ENCODE assay signal across 27 mouse cellular contexts in the genomic region with DNA sequence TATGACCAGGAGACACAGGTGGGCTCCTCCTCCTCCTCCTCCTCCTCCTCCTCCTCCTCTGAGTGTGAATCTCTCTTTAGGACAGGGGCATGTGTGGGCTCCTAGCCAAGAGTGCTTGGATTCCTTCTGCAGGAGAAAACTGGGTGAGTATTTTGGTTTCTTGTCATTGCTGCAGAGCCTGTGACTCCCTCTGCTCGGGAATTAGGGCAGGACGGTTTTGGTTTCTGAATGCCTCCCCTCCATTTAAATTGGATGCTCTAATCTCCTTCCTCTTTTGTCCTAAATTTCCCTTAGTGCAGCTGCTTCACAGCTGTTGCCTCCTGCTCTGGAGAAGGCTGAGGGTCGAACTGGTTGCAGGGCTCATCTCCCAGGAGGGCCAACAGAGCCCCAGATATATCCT. TPM values are rescaled to one million over a fixed set of nuclear protein-coding genes. Genes with fewer than 3 reads are reported as not detected.
DNase-seq lines count a peak whose midpoint lies in the region; ATAC-seq lines count a peak whose summit lies in the region.
"Had no signal": no experiment of that assay in that cellular context is flagged by ENCODE, and none has a peak within 500 bp of the region (broad histone marks: within the 10 kb centered on the region; RNA-seq: fewer than 3 reads in every experiment).

No protein-coding gene starts in this region.

- 34% methylated on average over 3 of the region's 3 CpGs for WGBS in forebrain, embryonic 10.5 days
- 18% methylated on average over 3 of the region's 3 CpGs for WGBS in forebrain, embryonic 14.5 days
- 28% methylated on average over 3 of the region's 3 CpGs for WGBS in embryonic facial prominence, embryonic 14.5 days

- DNase-seq in forebrain, embryonic 10.5 days (ENCODE audit: extremely low spot score, low spot score), result no peak
- DNase-seq in forebrain, embryonic 14.5 days (ENCODE audit: low spot score), result no peak
- DNase-seq in retina, postnatal 1 day, result peak; percentile 30
- no peak for DNase-seq in retina, embryonic 14.5 days (ENCODE audit: low spot score)
- peak; percentile 32 for DNase-seq in embryonic facial prominence, embryonic 14.5 days (ENCODE audit: low spot score)
- DNase-seq in heart, postnatal 4 days, result no peak
- DNase-seq in gastrocnemius, postnatal 14 days, result no peak
- DNase-seq: adrenal gland, adult 2 months; adrenal gland, postnatal 36 days; cerebellum, adult 8-10 months; cerebellum, postnatal 25 days; kidney, postnatal 14 days; layer of hippocampus, adult 9-11 months; lung, adult 2 months; lung, postnatal 10 days; right cerebral cortex, postnatal 14 days had no signal

- no peak for ATAC-seq in forebrain, embryonic 14.5 days
- no peak for ATAC-seq in embryonic facial prominence, embryonic 14.5 days (ENCODE audit: low read depth)
- ATAC-seq: activated CD4-positive, CD25-positive, alpha-beta regulatory T cell, adult 4 months; forebrain, embryonic 13.5 days; intestine, postnatal 0 days; midbrain, embryonic 15.5 days had no signal

- no peak overlapping the region for H3K4me3 ChIP-seq in forebrain, embryonic 10.5 days
- no peak overlapping the region for H3K4me3 ChIP-seq in forebrain, embryonic 14.5 days (ENCODE audit: low read depth, low read length)
- no peak overlapping the region for H3K4me3 ChIP-seq in embryonic facial prominence, embryonic 14.5 days (ENCODE audit: low read depth, low read length)
- H3K4me3 ChIP-seq: erythroblast, embryonic 14.5 days; forebrain, embryonic 13.5 days; limb, embryonic 10.5 days; limb, embryonic 15.5 days; midbrain, embryonic 15.5 days had no signal

- intact Hi-C loops in gastrocnemius, postnatal 14 days (cut with DNase I; ENCODE audit: low total_unique reads), result no loop called here

- no peak overlapping the region for H3K9ac ChIP-seq in forebrain, embryonic 14.5 days (ENCODE audit: low read length)
- 0 out of 2 replicates have a peak overlapping the region, but pooled peaks have one; percentile 22 for H3K9ac ChIP-seq in embryonic facial prominence, embryonic 14.5 days (ENCODE audit: low read depth, low read length)
- H3K9ac ChIP-seq: forebrain, embryonic 13.5 days; hindbrain, embryonic 14.5 days; limb, embryonic 15.5 days; liver, embryonic 14.5 days; midbrain, embryonic 15.5 days had no signal

- peaks cover 35% of the 10 kb centered on the region for H3K4me1 ChIP-seq in forebrain, embryonic 10.5 days
- H3K4me1 ChIP-seq in forebrain, embryonic 14.5 days (ENCODE audit: control insufficient read depth, insufficient read depth, low read length), result peaks cover 13% of the 10 kb centered on the region
- H3K4me1 ChIP-seq in embryonic facial prominence, embryonic 14.5 days (ENCODE audit: control insufficient read depth, insufficient read depth, low read length), result peaks cover 16% of the 10 kb centered on the region

- H3K27me3 ChIP-seq in forebrain, embryonic 10.5 days (ENCODE audit: poor library complexity, severe bottlenecking), result peaks cover 6% of the 10 kb centered on the region; the same call in 1 of the 2 replicates
- no peaks in the 10 kb centered on the region for H3K27me3 ChIP-seq in forebrain, embryonic 14.5 days (replicated peaks; ENCODE audit: control insufficient read depth, insufficient read depth, low read length)
- H3K27me3 ChIP-seq in embryonic facial prominence, embryonic 14.5 days (replicated peaks; ENCODE audit: control insufficient read depth, insufficient read depth, low read length), result no peaks in the 10 kb centered on the region
- H3K27me3 ChIP-seq: CH12.LX; forebrain, embryonic 13.5 days; limb, embryonic 15.5 days; midbrain, embryonic 15.5 days had no signal

- H3K27ac ChIP-seq in forebrain, embryonic 10.5 days, result peak overlapping the region; percentile 45
- no peak overlapping the region for H3K27ac ChIP-seq in forebrain, embryonic 14.5 days (ENCODE audit: low read depth, low read length)
- 0 out of 2 replicates have a peak overlapping the region, but pooled peaks have one; percentile 21 for H3K27ac ChIP-seq in embryonic facial prominence, embryonic 14.5 days (replicated peaks; ENCODE audit: low read depth, low read length)
- H3K27ac ChIP-seq: forebrain, embryonic 13.5 days; hindbrain, embryonic 14.5 days; limb, embryonic 10.5 days; limb, embryonic 15.5 days; liver, embryonic 14.5 days; macrophage; midbrain, embryonic 15.5 days had no signal

- H3K4me2 ChIP-seq in forebrain, embryonic 14.5 days (ENCODE audit: low read length), result no peak overlapping the region
- no peak overlapping the region for H3K4me2 ChIP-seq in embryonic facial prominence, embryonic 14.5 days (ENCODE audit: low read depth, low read length)
- H3K4me2 ChIP-seq: forebrain, embryonic 13.5 days; hindbrain, embryonic 14.5 days; limb, embryonic 15.5 days; midbrain, embryonic 15.5 days had no signal

- H3K36me3 ChIP-seq in forebrain, embryonic 10.5 days (replicated peaks), result no peaks in the 10 kb centered on the region
- H3K36me3 ChIP-seq in forebrain, embryonic 14.5 days (ENCODE audit: control insufficient read depth, insufficient read depth, low read length), result no peaks in the 10 kb centered on the region
- H3K36me3 ChIP-seq in embryonic facial prominence, embryonic 14.5 days (ENCODE audit: control insufficient read depth, insufficient read depth, low read length), result no peaks in the 10 kb centered on the region
- H3K36me3 ChIP-seq: limb, embryonic 10.5 days; limb, embryonic 15.5 days; midbrain, embryonic 15.5 days had no signal

- H3K9me3 ChIP-seq in forebrain, embryonic 10.5 days, result no peaks in the 10 kb centered on the region
- no peaks in the 10 kb centered on the region for H3K9me3 ChIP-seq in forebrain, embryonic 14.5 days (replicated peaks; ENCODE audit: control insufficient read depth, low read length)
- no peaks in the 10 kb centered on the region for H3K9me3 ChIP-seq in embryonic facial prominence, embryonic 14.5 days (ENCODE audit: control insufficient read depth, low read length)
- H3K9me3 ChIP-seq: forebrain, embryonic 13.5 days; limb, embryonic 10.5 days; limb, embryonic 15.5 days; midbrain, embryonic 15.5 days had no signal

RNA-seq across cellular contexts. Expression of gene Nacc2, which starts 6.9 kb away (rescaled TPM):
- 4.9 and 5.8 TPM in 2 replicates for polyA plus RNA-seq in forebrain, embryonic 10.5 days (2016; fragmentation: Nextera tagmentation; extraction: Ambion mirVana)
- polyA plus RNA-seq in forebrain, embryonic 14.5 days (2014; fragmentation: Nextera tagmentation; extraction: Ambion mirVana), result 6.1 and 11.8 TPM in 2 replicates
- polyA plus RNA-seq in embryonic facial prominence, embryonic 14.5 days (2014; fragmentation: Nextera tagmentation; extraction: Ambion mirVana), result 7.0 and 8.9 TPM in 2 replicates
- total RNA-seq in heart, postnatal 4 days (2021), result 10 to 100 TPM; 11.1 to 11.4 TPM
- 10 to 100 TPM; 12.3 to 18.4 TPM for total RNA-seq in gastrocnemius, postnatal 14 days (2021)

Comparison
In these comparisons a context has a peak if more than half of its experiments do, and no peak if none do; other contexts are left out.
1. DNase-seq: peak in retina, postnatal 1 day (single experiment) and embryonic facial prominence, embryonic 14.5 days (single experiment); none in forebrain, embryonic 10.5 days (single experiment), forebrain, embryonic 14.5 days (single experiment), retina, embryonic 14.5 days (single experiment), heart, postnatal 4 days (single experiment) and gastrocnemius, postnatal 14 days (single experiment).